Mouse (Mus musculus): Measurements from ENCODE around the gene Nkd2. TPM values are rescaled to one million over a fixed set of nuclear protein-coding genes. Genes with fewer than 3 reads are reported as not detected.

Nkd2 gene
- polyA plus RNA-seq (2014; fragmentation: Nextera tagmentation; extraction: Ambion mirVana) = 12.3 and 13.5 TPM in 2 replicates

DNA sequence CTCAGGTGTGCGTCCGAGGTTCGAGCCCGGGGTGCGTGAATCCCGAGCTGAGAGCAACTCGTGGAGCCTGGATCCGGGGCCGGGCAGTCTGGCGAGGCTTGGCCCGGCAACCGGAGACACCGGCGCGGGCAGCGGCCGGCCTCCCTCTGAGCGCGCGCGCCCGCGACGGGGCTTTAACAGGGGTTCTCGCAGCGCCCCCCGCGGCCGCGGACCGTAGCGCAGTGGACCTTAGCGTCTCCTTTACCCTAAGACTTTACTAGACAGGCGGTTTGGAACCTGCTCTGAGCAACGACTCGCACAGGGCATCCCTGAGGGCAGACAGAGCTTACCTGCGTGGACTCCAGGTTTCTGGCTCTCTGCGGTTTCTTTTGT is at the start of gene Nkd2:
Gene Nkd2, minus strand, starts transcription at position 167 of the 372 bp plus-strand sequence.
- no peaks in the 10 kb centered on the region for H3K36me3 ChIP-seq (ENCODE audit: control insufficient read depth, insufficient read depth, low read length)
- under 1% methylated on average over 38 of the region's 38 CpGs for WGBS
- peak within 1 kb of the TSS; percentile 41 for H3K9ac ChIP-seq (ENCODE audit: low read length)
- H3K27ac ChIP-seq (ENCODE audit: low read depth, low read length) = no peak within 1 kb of the TSS
- peaks cover 14% of the 10 kb centered on the region for H3K27me3 ChIP-seq (ENCODE audit: control insufficient read depth, insufficient read depth, low read length)
- peak; percentile 92 for DNase-seq (ENCODE audit: low spot score)
- no peaks in the 10 kb centered on the region for H3K4me1 ChIP-seq (replicated peaks; ENCODE audit: control insufficient read depth, insufficient read depth, low read length)
- no peaks in the 10 kb centered on the region for H3K9me3 ChIP-seq (ENCODE audit: control insufficient read depth, low read length)
- H3K4me2 ChIP-seq (ENCODE audit: low read depth, low read length, severe bottlenecking) = peak within 1 kb of the TSS; percentile 92
- ATAC-seq (replicated peaks; ENCODE audit: low FRiP score) = peak; percentile 87
- peak within 1 kb of the TSS; percentile 44 for H3K4me3 ChIP-seq (ENCODE audit: low read depth, low read length)

DNA sequence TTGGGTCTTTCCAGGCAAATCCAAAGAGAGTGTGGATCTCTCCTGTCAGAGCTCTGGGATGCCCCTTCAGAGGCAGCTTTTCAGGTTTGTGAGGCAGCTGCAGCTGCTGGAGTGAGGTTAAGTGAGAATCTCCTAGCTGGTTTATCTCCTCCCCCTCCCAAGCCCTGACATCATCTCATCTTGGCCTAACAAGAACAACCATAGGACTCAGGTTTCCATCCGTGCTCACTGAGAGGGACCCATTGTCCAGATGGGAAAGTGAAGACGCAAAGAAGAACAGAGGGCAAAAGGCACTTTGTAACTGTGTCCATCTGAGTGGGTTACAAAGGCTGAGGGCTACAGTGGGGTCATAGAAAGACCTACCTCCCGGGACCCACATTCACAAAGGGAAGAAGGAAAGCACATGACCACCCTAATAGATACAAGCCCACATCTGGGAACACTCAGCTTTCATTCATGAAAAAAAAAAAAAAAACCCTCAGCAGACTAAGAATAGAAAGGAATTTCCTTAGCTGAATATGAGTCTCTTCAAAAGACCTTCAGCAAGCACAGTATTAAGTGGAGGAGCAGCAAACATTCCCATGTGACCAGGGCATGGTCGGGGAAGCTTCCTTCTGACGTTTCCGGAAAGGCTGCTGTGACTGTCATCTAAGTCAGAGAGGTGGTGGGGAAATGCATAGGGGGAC is 45.2 kb upstream of the Nkd2 start:
- no peak overlapping the region for H3K4me2 ChIP-seq (ENCODE audit: low read depth, low read length, severe bottlenecking)
- no peak for ATAC-seq (replicated peaks; ENCODE audit: low FRiP score)
- no peaks in the 10 kb centered on the region for H3K9me3 ChIP-seq (ENCODE audit: control insufficient read depth, low read length)
- no peaks in the 10 kb centered on the region for H3K27me3 ChIP-seq (ENCODE audit: control insufficient read depth, insufficient read depth, low read length)
- H3K4me1 ChIP-seq (replicated peaks; ENCODE audit: control insufficient read depth, insufficient read depth, low read length) = no peaks in the 10 kb centered on the region
- no peak overlapping the region for H3K9ac ChIP-seq (ENCODE audit: low read length)
- WGBS = 67% methylated on average over 6 of the region's 6 CpGs
- no peak overlapping the region for H3K27ac ChIP-seq (ENCODE audit: low read depth, low read length)
- no peaks in the 10 kb centered on the region for H3K36me3 ChIP-seq (ENCODE audit: control insufficient read depth, insufficient read depth, low read length)
- DNase-seq (ENCODE audit: low spot score) = no peak
- no peak overlapping the region for H3K4me3 ChIP-seq (ENCODE audit: low read depth, low read length)

DNA sequence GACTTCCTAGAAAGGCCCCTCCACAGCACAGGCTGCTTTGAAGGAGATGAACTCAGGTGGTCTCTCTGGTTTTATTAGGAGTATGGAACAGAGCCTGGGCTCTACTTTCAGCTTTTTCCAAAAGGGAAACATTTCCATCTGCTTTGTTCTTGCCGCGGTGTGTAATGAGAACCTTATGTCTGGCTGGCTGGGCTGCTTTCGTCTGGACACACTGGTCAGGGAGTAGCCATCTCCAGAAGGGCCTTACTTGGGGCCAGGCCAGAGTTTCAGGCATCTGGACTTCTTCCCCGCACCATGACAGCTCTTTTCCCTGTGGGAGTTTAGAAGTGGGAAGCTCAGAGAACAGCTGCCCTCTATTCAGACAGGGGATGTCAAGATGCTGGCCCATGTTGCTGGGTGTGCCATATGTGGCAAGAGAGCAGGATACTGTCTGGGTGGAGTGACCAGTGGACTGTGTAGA is 40.0 kb upstream of the Nkd2 start:
- Histone ChIP-seq H3K4me2 (ENCODE audit: low read depth, low read length, severe bottlenecking) (no peak overlapping the region), H3K9me3 (ENCODE audit: control insufficient read depth, low read length) (no peaks in the 10 kb centered on the region), H3K4me1 (replicated peaks; ENCODE audit: control insufficient read depth, insufficient read depth, low read length) (no peaks in the 10 kb centered on the region), H3K36me3 (ENCODE audit: control insufficient read depth, insufficient read depth, low read length) (no peaks in the 10 kb centered on the region), H3K27ac (ENCODE audit: low read depth, low read length) (no peak overlapping the region), H3K9ac (ENCODE audit: low read length) (no peak overlapping the region), H3K27me3 (ENCODE audit: control insufficient read depth, insufficient read depth, low read length) (no peaks in the 10 kb centered on the region), H3K4me3 (ENCODE audit: low read depth, low read length) (no peak overlapping the region)
- 80% methylated on average over 4 of the region's 4 CpGs for WGBS
- DNase-seq (ENCODE audit: low spot score) (no peak), ATAC-seq (replicated peaks; ENCODE audit: low FRiP score) (no peak)

DNA sequence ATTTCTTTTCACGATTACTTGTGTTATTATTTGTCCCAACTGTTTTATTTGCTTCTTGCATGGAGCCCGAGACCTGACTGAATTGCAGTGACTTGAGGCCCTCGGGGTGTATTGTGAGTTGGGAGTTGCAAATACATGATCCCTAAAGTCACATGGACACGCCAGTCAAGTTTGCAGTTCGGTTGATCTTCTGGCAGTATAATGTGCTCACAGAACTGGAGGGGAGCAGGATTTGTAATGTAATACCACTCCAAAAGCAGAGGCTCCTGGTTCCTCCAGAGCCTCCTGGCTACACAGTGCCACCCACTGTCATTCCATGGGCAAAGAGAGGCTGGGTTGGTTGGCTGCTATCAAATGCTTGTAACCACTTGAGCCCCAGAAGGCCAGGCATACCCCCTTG is 39.2 kb upstream of the Nkd2 start:
- WGBS = 75% methylated on average over 5 of the region's 5 CpGs
- Histone ChIP-seq H3K9ac (ENCODE audit: low read length) (no peak overlapping the region), H3K9me3 (ENCODE audit: control insufficient read depth, low read length) (no peaks in the 10 kb centered on the region), H3K27ac (ENCODE audit: low read depth, low read length) (no peak overlapping the region), H3K4me2 (ENCODE audit: low read depth, low read length, severe bottlenecking) (no peak overlapping the region), H3K27me3 (ENCODE audit: control insufficient read depth, insufficient read depth, low read length) (no peaks in the 10 kb centered on the region), H3K4me1 (replicated peaks; ENCODE audit: control insufficient read depth, insufficient read depth, low read length) (no peaks in the 10 kb centered on the region), H3K36me3 (ENCODE audit: control insufficient read depth, insufficient read depth, low read length) (no peaks in the 10 kb centered on the region), H3K4me3 (ENCODE audit: low read depth, low read length) (no peak overlapping the region)
- ATAC-seq (replicated peaks; ENCODE audit: low FRiP score) = no peak
- no peak for DNase-seq (ENCODE audit: low spot score)

DNA sequence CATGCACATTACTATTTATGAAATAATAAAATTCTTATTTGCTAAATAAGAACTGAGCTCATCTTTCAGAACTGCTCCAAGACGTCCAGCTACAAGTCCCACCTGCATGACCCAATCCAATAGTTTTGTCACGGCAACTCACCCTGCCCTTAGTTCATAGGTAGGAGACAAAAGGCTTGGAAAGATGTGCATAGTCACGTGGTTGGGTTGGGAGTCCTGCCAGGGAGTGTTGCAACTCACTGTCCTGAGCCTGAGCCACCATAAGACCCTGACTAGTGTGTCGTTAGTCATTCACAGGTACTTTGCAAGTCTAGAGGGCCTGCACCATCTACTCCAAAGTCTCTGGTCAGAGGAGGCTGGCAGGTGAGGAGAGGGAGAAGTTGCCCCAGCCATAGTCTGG is 38.6 kb upstream of the Nkd2 start:
- 86% methylated on average over 4 of the region's 4 CpGs for WGBS
- no peak for DNase-seq (ENCODE audit: low spot score)

DNA sequence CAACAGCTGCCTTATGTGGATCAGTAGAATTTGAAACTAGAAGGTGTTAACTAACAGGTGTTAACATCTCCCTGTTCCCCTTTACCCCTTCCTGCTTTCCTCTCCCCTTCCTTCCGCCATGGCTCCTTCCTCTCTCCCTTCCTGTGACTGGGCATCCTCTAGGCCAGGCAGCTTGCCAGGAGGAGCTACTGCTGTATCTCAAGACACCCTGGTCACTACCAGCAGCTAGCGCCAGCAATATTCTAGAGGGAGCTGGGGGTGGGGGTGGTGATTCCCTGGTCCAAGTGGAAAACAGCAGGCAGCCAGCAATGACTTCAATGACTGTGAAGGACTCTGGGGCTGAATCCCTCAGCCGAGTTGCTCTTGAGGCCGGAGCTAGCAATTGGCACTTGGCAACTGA is 38.2 kb upstream of the Nkd2 start:
- DNase-seq (ENCODE audit: low spot score) (no peak), ATAC-seq (replicated peaks; ENCODE audit: low FRiP score) (no peak)
- 87% methylated on average over 4 of the region's 4 CpGs for WGBS
- Histone ChIP-seq H3K27me3 (ENCODE audit: control insufficient read depth, insufficient read depth, low read length) (no peaks in the 10 kb centered on the region), H3K36me3 (ENCODE audit: control insufficient read depth, insufficient read depth, low read length) (no peaks in the 10 kb centered on the region), H3K9ac (ENCODE audit: low read length) (no peak overlapping the region), H3K4me1 (replicated peaks; ENCODE audit: control insufficient read depth, insufficient read depth, low read length) (no peaks in the 10 kb centered on the region), H3K4me3 (ENCODE audit: low read depth, low read length) (no peak overlapping the region), H3K4me2 (ENCODE audit: low read depth, low read length, severe bottlenecking) (no peak overlapping the region), H3K27ac (ENCODE audit: low read depth, low read length) (no peak overlapping the region), H3K9me3 (ENCODE audit: control insufficient read depth, low read length) (no peaks in the 10 kb centered on the region)

More for the DNA sequence above, 38.6 kb upstream of the Nkd2 start:
- no peak overlapping the region for H3K9ac ChIP-seq (ENCODE audit: low read length)
- no peak overlapping the region for H3K27ac ChIP-seq (ENCODE audit: low read depth, low read length)
- no peaks in the 10 kb centered on the region for H3K4me1 ChIP-seq (replicated peaks; ENCODE audit: control insufficient read depth, insufficient read depth, low read length)
- no peaks in the 10 kb centered on the region for H3K9me3 ChIP-seq (ENCODE audit: control insufficient read depth, low read length)
- H3K4me3 ChIP-seq (ENCODE audit: low read depth, low read length) = no peak overlapping the region
- H3K4me2 ChIP-seq (ENCODE audit: low read depth, low read length, severe bottlenecking) = no peak overlapping the region
- H3K36me3 ChIP-seq (ENCODE audit: control insufficient read depth, insufficient read depth, low read length) = no peaks in the 10 kb centered on the region
- no peak for ATAC-seq (replicated peaks; ENCODE audit: low FRiP score)
- H3K27me3 ChIP-seq (ENCODE audit: control insufficient read depth, insufficient read depth, low read length) = no peaks in the 10 kb centered on the region

DNA sequence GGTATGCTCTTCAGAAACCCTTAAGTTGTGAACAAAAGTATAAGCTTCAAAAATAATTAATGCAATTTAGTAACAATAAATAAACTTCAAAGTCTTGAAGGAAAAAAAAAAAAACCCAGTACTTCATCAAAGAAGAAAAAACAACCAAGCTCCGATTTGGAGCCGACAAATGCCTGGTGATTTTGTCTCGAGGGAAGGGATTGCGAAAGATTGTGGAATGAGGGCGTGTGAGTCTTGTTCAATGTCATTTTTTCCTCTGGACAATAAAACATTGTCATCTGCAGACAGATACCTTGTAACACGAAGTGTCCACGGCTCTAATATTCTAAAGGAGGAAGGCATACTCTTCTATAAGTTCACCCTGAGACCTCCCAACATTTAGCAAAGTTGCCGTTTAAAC is 33.9 kb upstream of the Nkd2 start:
- H3K9ac ChIP-seq (ENCODE audit: low read length) = no peak overlapping the region
- H3K4me1 ChIP-seq (replicated peaks; ENCODE audit: control insufficient read depth, insufficient read depth, low read length) = no peaks in the 10 kb centered on the region
- WGBS = 83% methylated on average over 8 of the region's 8 CpGs
- H3K27ac ChIP-seq (ENCODE audit: low read depth, low read length) = no peak overlapping the region
- no peak for ATAC-seq (replicated peaks; ENCODE audit: low FRiP score)
- no peak overlapping the region for H3K4me2 ChIP-seq (ENCODE audit: low read depth, low read length, severe bottlenecking)
- no peak overlapping the region for H3K4me3 ChIP-seq (ENCODE audit: low read depth, low read length)
- DNase-seq (ENCODE audit: low spot score) = no peak
- no peaks in the 10 kb centered on the region for H3K9me3 ChIP-seq (ENCODE audit: control insufficient read depth, low read length)
- H3K36me3 ChIP-seq (ENCODE audit: control insufficient read depth, insufficient read depth, low read length) = no peaks in the 10 kb centered on the region
- H3K27me3 ChIP-seq (ENCODE audit: control insufficient read depth, insufficient read depth, low read length) = no peaks in the 10 kb centered on the region

DNA sequence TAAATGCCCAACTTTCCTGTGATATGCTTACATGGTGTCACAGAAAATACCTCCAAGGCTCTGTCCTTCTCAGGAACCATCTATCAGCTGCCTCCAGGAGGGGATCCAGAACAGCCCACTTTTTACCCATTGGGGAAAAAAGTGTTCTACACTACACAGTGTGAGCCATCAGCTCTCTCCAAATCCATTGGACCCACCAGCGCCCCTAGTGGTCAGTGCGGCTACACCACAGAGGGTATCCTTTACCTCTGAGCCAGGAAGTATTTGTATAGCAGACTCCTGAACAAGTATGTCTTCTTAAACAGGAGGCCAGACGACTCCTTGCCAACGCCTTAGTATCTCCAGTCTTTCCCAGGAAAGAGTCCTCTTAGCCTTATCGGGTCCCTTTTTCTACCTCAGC is 32.4 kb upstream of the Nkd2 start:
- Histone ChIP-seq H3K9ac (ENCODE audit: low read length) (no peak overlapping the region), H3K4me1 (replicated peaks; ENCODE audit: control insufficient read depth, insufficient read depth, low read length) (no peaks in the 10 kb centered on the region), H3K4me2 (ENCODE audit: low read depth, low read length, severe bottlenecking) (no peak overlapping the region), H3K27ac (ENCODE audit: low read depth, low read length) (no peak overlapping the region), H3K4me3 (ENCODE audit: low read depth, low read length) (no peak overlapping the region), H3K9me3 (ENCODE audit: control insufficient read depth, low read length) (no peaks in the 10 kb centered on the region), H3K36me3 (ENCODE audit: control insufficient read depth, insufficient read depth, low read length) (no peaks in the 10 kb centered on the region), H3K27me3 (ENCODE audit: control insufficient read depth, insufficient read depth, low read length) (no peaks in the 10 kb centered on the region)
- DNase-seq (ENCODE audit: low spot score) (peak; percentile 53), ATAC-seq (replicated peaks; ENCODE audit: low FRiP score) (no peak)
- WGBS = 85% methylated on average over 5 of the region's 5 CpGs

DNA sequence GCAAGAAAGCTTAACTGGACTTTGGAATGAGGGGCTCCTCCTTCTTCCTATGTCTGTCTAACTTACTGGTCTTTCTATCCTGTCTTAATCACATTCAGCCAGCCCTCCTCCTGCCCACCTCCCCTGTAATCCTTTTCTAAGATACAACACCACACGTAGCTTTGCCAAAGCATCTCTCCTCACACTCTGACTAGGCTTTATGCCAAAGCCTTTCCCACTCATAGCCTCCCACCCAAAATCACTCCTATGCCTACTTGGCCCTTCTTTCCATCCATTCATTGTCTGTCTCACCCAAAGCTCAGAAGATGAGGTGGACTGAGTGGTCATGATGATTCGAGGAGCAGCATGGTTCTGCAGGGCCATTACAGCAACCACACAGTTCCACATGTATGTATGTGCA is 24.7 kb upstream of the Nkd2 start:
- Histone ChIP-seq H3K4me1 (replicated peaks; ENCODE audit: control insufficient read depth, insufficient read depth, low read length) (0 out of 2 replicates have a peak, but pooled peaks cover 1% of the 10 kb centered on the region), H3K9me3 (ENCODE audit: control insufficient read depth, low read length) (no peaks in the 10 kb centered on the region), H3K4me2 (ENCODE audit: low read depth, low read length, severe bottlenecking) (no peak overlapping the region), H3K9ac (ENCODE audit: low read length) (no peak overlapping the region), H3K27ac (ENCODE audit: low read depth, low read length) (no peak overlapping the region), H3K36me3 (ENCODE audit: control insufficient read depth, insufficient read depth, low read length) (no peaks in the 10 kb centered on the region), H3K4me3 (ENCODE audit: low read depth, low read length) (no peak overlapping the region), H3K27me3 (ENCODE audit: control insufficient read depth, insufficient read depth, low read length) (no peaks in the 10 kb centered on the region)
- DNase-seq (ENCODE audit: low spot score) (no peak), ATAC-seq (replicated peaks; ENCODE audit: low FRiP score) (no peak)
- WGBS = 62% methylated on average over 2 of the region's 2 CpGs

Measured in forebrain, embryonic 11.5 days (tissue).